Mouse (Mus musculus): ENCODE results near the gene Hmcn2. TPM values are rescaled to one million over a fixed set of nuclear protein-coding genes. Genes with fewer than 3 reads are reported as not detected.

Gene Hmcn2
- total and polyA plus RNA-seq, 2 experiments from 2014 or later, result 0.24 to 0.33 TPM

DNA sequence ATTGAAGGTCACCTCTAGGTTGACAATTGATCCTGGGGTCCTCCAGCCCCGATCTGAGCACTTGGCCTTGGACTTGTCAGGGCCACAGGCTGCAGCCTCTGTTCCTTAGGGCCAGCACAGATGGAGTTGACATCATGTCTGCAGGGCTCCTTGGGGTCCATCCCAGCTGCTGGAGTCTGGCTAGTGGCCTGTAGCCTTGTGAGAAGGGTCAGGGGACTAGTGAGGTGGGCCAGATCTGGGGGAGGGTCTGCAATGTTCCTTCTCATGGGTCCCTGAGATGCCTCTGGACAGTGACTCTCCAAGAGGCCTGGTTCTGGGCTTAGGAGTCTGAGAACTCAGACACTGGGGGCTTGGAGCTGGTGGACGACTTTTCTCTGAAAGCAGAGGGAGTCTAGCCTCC, 63.3 kb downstream of the Hmcn2 start:
- 68% methylated on average over 2 of the region's 2 CpGs for WGBS
- no peak overlapping the region for H3K4me2 ChIP-seq (ENCODE audit: low read depth)
- ATAC-seq (no peak), DNase-seq (no peak)
- H3K27ac ChIP-seq (ENCODE audit: low read depth, low read length), result no peak overlapping the region
- TF ChIP-seq CTCF (IDR thresholded peaks at IDR 0.05; ENCODE audit: low read depth), result no peak
- H3K9ac ChIP-seq, result no peak overlapping the region
- H3K27me3 ChIP-seq (ENCODE audit: insufficient read depth, low read length), result no peaks in the 10 kb centered on the region
- H3K4me1 ChIP-seq (ENCODE audit: insufficient read depth), result 0 out of 2 replicates have a peak, but pooled peaks cover 5% of the 10 kb centered on the region
- no peaks in the 10 kb centered on the region for H3K9me3 ChIP-seq (ENCODE audit: low read length)
- H3K36me3 ChIP-seq (ENCODE audit: insufficient read depth), result no peaks in the 10 kb centered on the region
- no peak overlapping the region for H3K4me3 ChIP-seq (ENCODE audit: low read depth, low read length)

DNA sequence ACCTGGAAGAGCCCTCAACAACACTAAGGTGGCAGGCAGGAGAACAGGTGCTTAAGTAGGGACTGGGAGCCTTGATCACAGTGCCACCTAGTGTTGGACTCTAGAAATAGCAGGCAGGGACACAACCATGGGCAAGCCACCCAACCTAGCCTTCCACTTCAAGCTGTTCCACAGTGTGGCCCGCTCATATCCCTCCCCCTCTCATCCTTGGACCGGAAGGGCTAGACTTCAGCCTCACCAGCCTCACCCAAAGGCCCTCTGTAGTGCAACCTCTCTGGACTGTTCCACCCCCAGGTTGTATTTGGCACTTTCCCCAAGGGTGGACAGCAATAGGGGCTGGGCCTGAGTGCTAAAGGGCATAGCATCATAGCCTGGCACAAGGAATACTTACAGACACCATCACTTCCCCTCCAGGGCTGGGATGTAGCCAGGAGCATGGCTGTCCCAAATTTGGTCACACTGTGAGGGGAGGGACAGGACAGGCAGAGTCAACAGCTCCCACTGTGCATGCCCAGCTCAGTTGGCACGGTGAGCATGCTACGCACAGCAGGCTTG, 67.2 kb downstream of the Hmcn2 start:
- Histone ChIP-seq H3K27ac (ENCODE audit: low read depth, low read length) (no peak overlapping the region), H3K27me3 (ENCODE audit: insufficient read depth, low read length) (no peaks in the 10 kb centered on the region), H3K4me3 (ENCODE audit: low read depth, low read length) (no peak overlapping the region), H3K4me1 (ENCODE audit: insufficient read depth) (no peaks in the 10 kb centered on the region), H3K9ac (no peak overlapping the region), H3K4me2 (ENCODE audit: low read depth) (no peak overlapping the region), H3K36me3 (ENCODE audit: insufficient read depth) (no peaks in the 10 kb centered on the region), H3K9me3 (ENCODE audit: low read length) (no peaks in the 10 kb centered on the region)
- TF ChIP-seq CTCF (IDR thresholded peaks at IDR 0.05; ENCODE audit: low read depth), result peak; percentile 94
- DNase-seq (peak; percentile 74), ATAC-seq (peak; percentile 74)
- WGBS, result 49% methylated on average over 4 of the region's 4 CpGs

DNA sequence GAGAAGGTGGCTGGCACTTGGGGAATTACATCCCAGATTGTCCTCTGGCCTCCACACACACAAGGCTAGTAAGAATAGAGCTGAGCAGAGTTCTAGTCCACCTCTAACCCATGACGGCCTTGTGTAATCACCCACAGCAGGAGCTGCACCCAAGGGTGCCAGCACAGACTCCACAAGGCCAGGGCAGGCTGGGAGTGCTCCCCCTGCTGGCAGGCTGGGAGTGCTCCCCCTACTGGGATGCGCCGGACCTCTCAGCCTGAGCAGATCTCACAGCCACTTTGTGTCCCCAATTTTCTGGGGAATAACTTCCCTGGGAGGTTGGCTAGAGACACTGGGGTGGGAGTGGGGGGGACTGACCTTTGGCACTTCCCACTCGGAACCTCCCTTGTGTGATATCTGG, 68.7 kb downstream of the Hmcn2 start:
- no peak for ATAC-seq
- DNase-seq, result peak; percentile 17
- Histone ChIP-seq H3K4me3 (ENCODE audit: low read depth, low read length) (no peak overlapping the region), H3K36me3 (ENCODE audit: insufficient read depth) (no peaks in the 10 kb centered on the region), H3K27me3 (ENCODE audit: insufficient read depth, low read length) (no peaks in the 10 kb centered on the region), H3K9me3 (ENCODE audit: low read length) (no peaks in the 10 kb centered on the region), H3K4me1 (ENCODE audit: insufficient read depth) (no peaks in the 10 kb centered on the region), H3K9ac (no peak overlapping the region), H3K4me2 (ENCODE audit: low read depth) (no peak overlapping the region), H3K27ac (ENCODE audit: low read depth, low read length) (no peak overlapping the region)
- WGBS, result 30% methylated on average over 4 of the region's 4 CpGs
- TF ChIP-seq CTCF (IDR thresholded peaks at IDR 0.05; ENCODE audit: low read depth), result peak; percentile 73

DNA sequence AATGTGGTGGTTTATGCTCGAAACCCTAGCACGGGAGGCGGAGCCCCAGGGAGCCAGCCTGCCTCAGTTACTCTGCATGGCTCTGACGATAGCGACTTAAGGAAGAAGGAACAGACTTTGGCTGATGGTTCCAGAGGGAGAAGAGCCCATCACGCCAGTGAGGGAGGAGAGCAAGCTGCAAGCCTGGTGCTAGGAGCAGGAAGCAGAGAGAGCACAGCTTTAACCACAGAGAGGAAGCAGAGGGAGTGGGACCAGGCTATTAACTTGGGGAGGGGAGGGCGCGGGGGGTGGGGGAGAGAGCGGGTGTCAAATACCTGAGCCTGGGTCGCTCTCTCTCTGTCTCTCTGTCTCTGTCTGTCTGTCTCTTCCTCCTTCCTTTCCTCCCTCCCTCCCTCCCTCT, 102.8 kb downstream of the Hmcn2 start:
- ATAC-seq (no peak), DNase-seq (no peak)
- Histone ChIP-seq H3K27ac (ENCODE audit: low read depth, low read length) (no peak overlapping the region), H3K27me3 (ENCODE audit: insufficient read depth, low read length) (no peaks in the 10 kb centered on the region), H3K9ac (no peak overlapping the region), H3K9me3 (ENCODE audit: low read length) (no peaks in the 10 kb centered on the region), H3K4me3 (ENCODE audit: low read depth, low read length) (no peak overlapping the region), H3K4me2 (ENCODE audit: low read depth) (no peak overlapping the region), H3K36me3 (ENCODE audit: insufficient read depth) (no peaks in the 10 kb centered on the region), H3K4me1 (ENCODE audit: insufficient read depth) (no peaks in the 10 kb centered on the region)
- TF ChIP-seq CTCF (IDR thresholded peaks at IDR 0.05; ENCODE audit: low read depth), result no peak
- 79% methylated on average over 10 of the region's 10 CpGs for WGBS

DNA sequence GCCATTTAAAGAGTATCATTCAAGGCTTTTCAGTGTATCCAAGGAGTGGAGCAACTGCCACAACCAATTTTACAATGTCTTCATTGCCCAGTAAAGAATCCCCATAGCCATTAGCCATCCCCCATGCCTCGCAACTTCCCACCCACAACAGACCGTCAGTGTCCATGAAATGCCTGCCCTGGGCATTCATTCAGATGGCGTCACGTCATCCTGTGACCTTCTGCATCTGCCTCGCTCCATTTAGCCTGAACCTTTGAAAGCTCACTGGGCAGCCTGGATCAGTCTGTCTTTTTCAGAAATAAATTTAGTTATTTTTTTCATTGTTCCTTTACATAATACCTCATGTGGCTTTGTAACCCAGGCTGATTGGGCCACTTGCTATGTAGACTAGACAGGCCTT, 103.8 kb downstream of the Hmcn2 start:
- H3K9me3 ChIP-seq (ENCODE audit: low read length), result no peaks in the 10 kb centered on the region
- no peak overlapping the region for H3K27ac ChIP-seq (ENCODE audit: low read depth, low read length)
- TF ChIP-seq CTCF (IDR thresholded peaks at IDR 0.05; ENCODE audit: low read depth), result no peak
- DNase-seq, result no peak
- no peak overlapping the region for H3K4me2 ChIP-seq (ENCODE audit: low read depth)
- no peak for ATAC-seq
- no peaks in the 10 kb centered on the region for H3K27me3 ChIP-seq (ENCODE audit: insufficient read depth, low read length)
- 77% methylated on average over 5 of the region's 5 CpGs for WGBS
- H3K4me3 ChIP-seq (ENCODE audit: low read depth, low read length), result no peak overlapping the region
- H3K4me1 ChIP-seq (ENCODE audit: insufficient read depth), result no peaks in the 10 kb centered on the region
- no peaks in the 10 kb centered on the region for H3K36me3 ChIP-seq (ENCODE audit: insufficient read depth)
- H3K9ac ChIP-seq, result no peak overlapping the region

DNA sequence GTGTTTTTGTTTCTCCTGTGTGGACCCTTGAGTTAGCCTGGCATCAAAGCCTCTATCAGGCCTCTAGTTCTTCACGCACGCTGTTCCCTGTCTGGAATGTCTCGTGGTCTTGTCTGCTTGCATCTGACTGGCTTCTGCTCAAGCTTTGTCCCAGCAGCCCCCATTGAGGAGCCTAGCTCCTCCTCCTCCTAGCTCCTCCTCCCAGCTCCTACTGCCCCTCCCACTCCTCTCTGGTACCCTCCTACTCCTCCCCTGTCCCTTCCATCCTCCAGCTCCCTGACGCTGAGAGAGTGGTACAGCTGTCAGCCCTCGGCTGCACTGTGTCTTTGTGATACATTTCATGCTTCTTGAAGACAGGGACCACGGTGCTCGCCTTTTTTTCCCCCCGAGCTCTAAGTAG, 104.4 kb downstream of the Hmcn2 start:
- peak; percentile 53; the same call in 1 of the 2 replicates for ATAC-seq

DNA sequence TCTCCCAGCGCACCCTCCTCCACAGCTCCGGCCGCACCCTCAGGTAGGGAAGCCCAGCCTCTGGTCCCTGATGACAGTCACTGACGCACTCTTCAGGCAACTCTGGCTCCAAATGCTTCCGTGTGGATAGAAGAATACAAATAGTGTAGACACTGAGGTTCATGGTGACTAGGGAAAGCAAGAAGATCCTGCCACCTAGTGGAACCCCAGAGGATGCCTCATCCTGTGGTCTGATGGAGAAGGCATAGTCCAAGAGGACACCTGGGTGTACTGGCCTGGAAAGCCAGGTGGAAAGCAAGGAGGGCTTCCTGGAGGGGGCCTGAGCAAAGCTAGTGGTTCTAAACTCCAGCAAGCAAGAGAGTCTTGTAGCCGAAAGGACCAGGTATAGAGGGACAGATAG, 106.7 kb downstream of the Hmcn2 start:
- Histone ChIP-seq H3K27me3 (ENCODE audit: insufficient read depth, low read length) (no peaks in the 10 kb centered on the region), H3K27ac (ENCODE audit: low read depth, low read length) (no peak overlapping the region), H3K36me3 (ENCODE audit: insufficient read depth) (no peaks in the 10 kb centered on the region), H3K9me3 (ENCODE audit: low read length) (no peaks in the 10 kb centered on the region), H3K4me3 (ENCODE audit: low read depth, low read length) (no peak overlapping the region), H3K4me2 (ENCODE audit: low read depth) (no peak overlapping the region), H3K4me1 (ENCODE audit: insufficient read depth) (no peaks in the 10 kb centered on the region), H3K9ac (no peak overlapping the region)
- ATAC-seq (no peak), DNase-seq (no peak)
- TF ChIP-seq CTCF (IDR thresholded peaks at IDR 0.05; ENCODE audit: low read depth), result peak; percentile 48
- WGBS, result 78% methylated on average over 6 of the region's 6 CpGs

More for the DNA sequence above, 104.4 kb downstream of the Hmcn2 start:
- no peak overlapping the region for H3K27ac ChIP-seq (ENCODE audit: low read depth, low read length)
- no peak for DNase-seq
- H3K4me2 ChIP-seq (ENCODE audit: low read depth), result no peak overlapping the region
- no peaks in the 10 kb centered on the region for H3K4me1 ChIP-seq (ENCODE audit: insufficient read depth)
- no peak for TF ChIP-seq CTCF (IDR thresholded peaks at IDR 0.05; ENCODE audit: low read depth)
- no peaks in the 10 kb centered on the region for H3K36me3 ChIP-seq (ENCODE audit: insufficient read depth)
- H3K4me3 ChIP-seq (ENCODE audit: low read depth, low read length), result no peak overlapping the region
- WGBS, result 27% methylated on average over 8 of the region's 8 CpGs
- no peaks in the 10 kb centered on the region for H3K9me3 ChIP-seq (ENCODE audit: low read length)
- H3K27me3 ChIP-seq (ENCODE audit: insufficient read depth, low read length), result no peaks in the 10 kb centered on the region
- H3K9ac ChIP-seq, result no peak overlapping the region

Data from forebrain, postnatal 0 days (tissue).